Mouse (Mus musculus) cerebellum, adult 11-12 months (tissue): Measurements from ENCODE around the gene Map9.
"Not testable (repeated sequence)": the region's sequence is repeated elsewhere in the genome, so short reads cannot be mapped to it uniquely, and the experiment has no call there.

ENCODE experiments used
- DNase-seq: peaks from one replicate; pipeline ENCODE4 v3.0.0; 2022

Map9 gene

GRCm38 (mm10) chr3:82412397-82412796 lies 54.6 kb downstream of the Map9 start:
- DNase-seq = no peak

GRCm38 (mm10) chr3:82417958-82418357 lies 60.1 kb downstream of the Map9 start:
- DNase-seq = no peak

GRCm38 (mm10) chr3:82435351-82435750 lies 77.5 kb downstream of the Map9 start:
- no peak for DNase-seq

- DNase-seq = peak; percentile 84
These were observed 83.1 kb downstream of the Map9 start for GRCm38 (mm10) chr3:82440976-82441375.

- DNase-seq = not testable (repeated sequence)
These were observed 83.8 kb downstream of the Map9 start for GRCm38 (mm10) chr3:82441601-82442000.
